Mouse (Mus musculus): ENCODE measurements around the gene Fam110c.

Gene Fam110c

GRCm38 (mm10) chr12:31092481-31092880 lies 18.8 kb downstream of the Fam110c start:
- in situ Hi-C loops (cut with MboI; ENCODE audit: low pct_unique_long_range_greater_than_20kb in 1 of 2, low sequenced_read_pairs in 2 of 2, unreplicated experiment in 1 of 2): no loop called here

- in situ Hi-C loops (cut with MboI; ENCODE audit: low pct_unique_long_range_greater_than_20kb in 1 of 2, low sequenced_read_pairs in 2 of 2, unreplicated experiment in 1 of 2): no loop called here
These were observed 23.5 kb downstream of the Fam110c start for GRCm38 (mm10) chr12:31097185-31097584.

GRCm38 (mm10) chr12:31101190-31101589 lies 27.5 kb downstream of the Fam110c start:
- in situ Hi-C loops (cut with MboI; ENCODE audit: low pct_unique_long_range_greater_than_20kb in 1 of 2, low sequenced_read_pairs in 2 of 2, unreplicated experiment in 1 of 2): no loop called here

- in situ Hi-C loops (cut with MboI; ENCODE audit: low pct_unique_long_range_greater_than_20kb in 1 of 2, low sequenced_read_pairs in 2 of 2, unreplicated experiment in 1 of 2): no loop called here
These were observed 28.2 kb downstream of the Fam110c start for GRCm38 (mm10) chr12:31101821-31102220.

- in situ Hi-C loops (cut with MboI; ENCODE audit: low pct_unique_long_range_greater_than_20kb in 1 of 2, low sequenced_read_pairs in 2 of 2, unreplicated experiment in 1 of 2): no loop called here
These were observed 42.4 kb downstream of the Fam110c start for GRCm38 (mm10) chr12:31116005-31116466.

- in situ Hi-C loops (cut with MboI; ENCODE audit: low pct_unique_long_range_greater_than_20kb in 1 of 2, low sequenced_read_pairs in 2 of 2, unreplicated experiment in 1 of 2): loop anchor here in 1 of 2 experiments (10.0 kb wide), 1 partner anchor 344 kb away; no protein-coding TSS in a partner anchor
These were observed 46.9 kb downstream of the Fam110c start for GRCm38 (mm10) chr12:31120535-31120934.

- in situ Hi-C loops (cut with MboI; ENCODE audit: low pct_unique_long_range_greater_than_20kb in 1 of 2, low sequenced_read_pairs in 2 of 2, unreplicated experiment in 1 of 2): loop anchor here in 1 of 2 experiments (10.0 kb wide), 1 partner anchor 342 kb away; no protein-coding TSS in a partner anchor
These were observed 49.4 kb downstream of the Fam110c start for GRCm38 (mm10) chr12:31122892-31123622.

GRCm38 (mm10) chr12:31126071-31126470 lies 52.4 kb downstream of the Fam110c start:
- in situ Hi-C loops (cut with MboI; ENCODE audit: low pct_unique_long_range_greater_than_20kb in 1 of 2, low sequenced_read_pairs in 2 of 2, unreplicated experiment in 1 of 2): loop anchor here in 1 of 2 experiments (10.0 to 25.0 kb wide), 2 partner anchors 339 to 811 kb away; no protein-coding TSS in a partner anchor

GRCm38 (mm10) chr12:31129548-31129947 lies 55.9 kb downstream of the Fam110c start:
- in situ Hi-C loops (cut with MboI; ENCODE audit: low pct_unique_long_range_greater_than_20kb in 1 of 2, low sequenced_read_pairs in 2 of 2, unreplicated experiment in 1 of 2): loop anchor here in 1 of 2 experiments (10.0 to 25.0 kb wide), 2 partner anchors 335 to 808 kb away; no protein-coding TSS in a partner anchor
